Comparison of ENCODE assay signal across 21 mouse cellular contexts in genomic region chr6:8160001-8160400, GRCm38 (mm10). TPM values are rescaled to one million over a fixed set of nuclear protein-coding genes. Genes with fewer than 3 reads are reported as not detected.
"Had no signal": no experiment of that assay in that cellular context is flagged by ENCODE, and none has a peak within 500 bp of the region (broad histone marks: within the 10 kb centered on the region; RNA-seq: fewer than 3 reads in every experiment).

No protein-coding gene starts in this region.

- H3K36me3 ChIP-seq: lung, embryonic 15.5 days; midbrain, embryonic 13.5 days; midbrain, embryonic 15.5 days; neural tube, embryonic 13.5 days; neural tube, embryonic 15.5 days had no signal

- H3K4me3 ChIP-seq: lung, embryonic 15.5 days; megakaryocyte, embryonic 14.5 days; midbrain, embryonic 13.5 days; midbrain, embryonic 15.5 days; neural tube, embryonic 13.5 days; neural tube, embryonic 15.5 days had no signal

- H3K27ac ChIP-seq: lung, embryonic 15.5 days; macrophage; midbrain, embryonic 13.5 days; midbrain, embryonic 15.5 days; neural tube, embryonic 13.5 days; neural tube, embryonic 15.5 days had no signal

- DNase-seq: lung, adult 2 months; lung, postnatal 14 days; lung, postnatal 36 days; retina, postnatal 1 day; right cerebral cortex, adult 18-20 months; right cerebral cortex, postnatal 25 days; right cerebral cortex, postnatal 4 days; spleen, adult 18-20 months; thymus, adult 18-20 months; thymus, postnatal 14 days; thymus, postnatal 36 days had no signal

- H3K4me2 ChIP-seq: lung, embryonic 15.5 days; midbrain, embryonic 11.5 days; midbrain, embryonic 13.5 days; midbrain, embryonic 15.5 days; neural tube, embryonic 13.5 days; neural tube, embryonic 15.5 days had no signal

- ATAC-seq: lung, postnatal 0 days; midbrain, embryonic 13.5 days; midbrain, embryonic 15.5 days had no signal

- H3K9ac ChIP-seq: lung, embryonic 15.5 days; midbrain, embryonic 13.5 days; midbrain, embryonic 15.5 days; neural tube, embryonic 13.5 days; neural tube, embryonic 15.5 days had no signal

- H3K4me1 ChIP-seq: lung, embryonic 15.5 days; midbrain, embryonic 15.5 days; neural tube, embryonic 13.5 days; neural tube, embryonic 15.5 days had no signal

- H3K27me3 ChIP-seq: lung, embryonic 15.5 days; megakaryocyte, embryonic 14.5 days; midbrain, embryonic 13.5 days; midbrain, embryonic 15.5 days; neural tube, embryonic 13.5 days; neural tube, embryonic 15.5 days had no signal

- H3K9me3 ChIP-seq: lung, embryonic 15.5 days; megakaryocyte, embryonic 14.5 days; midbrain, embryonic 13.5 days; midbrain, embryonic 15.5 days; neural tube, embryonic 13.5 days; neural tube, embryonic 15.5 days had no signal

RNA-seq across cellular contexts. Expression of gene Col28a1, which starts 32.4 kb away (rescaled TPM):
- polyA plus RNA-seq: macrophage; midbrain, embryonic 11.5 days; thymus, postnatal 0 days had no signal
